ENCODE assay signal across 24 mouse cellular contexts in genomic region chr11:3495496-3495895, GRCm38 (mm10). TPM values are rescaled to one million over a fixed set of nuclear protein-coding genes. Genes with fewer than 3 reads are reported as not detected.
DNase-seq lines count a peak whose midpoint lies in the region; ATAC-seq and TF ChIP-seq lines count a peak whose summit lies in the region.
"Had no signal": no experiment of that assay in that cellular context is flagged by ENCODE, and none has a peak within 500 bp of the region (broad histone marks: within the 10 kb centered on the region; RNA-seq: fewer than 3 reads in every experiment).

No protein-coding gene starts in this region.

- no peak for TF ChIP-seq POLR2A in heart, adult 2 months (IDR thresholded peaks at IDR 0.05; ENCODE audit: insufficient read depth, low read depth, low read length)
- TF ChIP-seq POLR2A in testis, adult 2 months (IDR thresholded peaks at IDR 0.05; ENCODE audit: control insufficient read depth, low read depth, low read length), result no peak

- H3K4me2 ChIP-seq in heart, embryonic 14.5 days (ENCODE audit: low read length), result no peak overlapping the region
- H3K4me2 ChIP-seq: forebrain, embryonic 13.5 days; heart, embryonic 13.5 days; hindbrain, embryonic 12.5 days; hindbrain, embryonic 15.5 days had no signal

- no peaks in the 10 kb centered on the region for H3K79me2 ChIP-seq in heart, adult 2 months (replicated peaks; ENCODE audit: control insufficient read depth, insufficient read depth, low read length)

- no peak for TF ChIP-seq EP300 in heart, adult 2 months (IDR thresholded peaks at IDR 0.05; ENCODE audit: insufficient read depth, low read depth, low read length)

- no peaks in the 10 kb centered on the region for H3K9me3 ChIP-seq in heart, embryonic 14.5 days (ENCODE audit: control insufficient read depth, low read length)
- H3K9me3 ChIP-seq: forebrain, embryonic 10.5 days; forebrain, embryonic 13.5 days; G1E; heart, embryonic 13.5 days; hindbrain, embryonic 12.5 days; hindbrain, embryonic 15.5 days had no signal

- H3K27ac ChIP-seq in heart, embryonic 14.5 days (replicated peaks in 1 of 2; ENCODE audit: control insufficient read depth in 1 of 2, insufficient read depth in 1 of 2, low read depth in 2 of 2, low read length in 2 of 2), result no peak overlapping the region
- no peak overlapping the region for H3K27ac ChIP-seq in heart, adult 2 months
- H3K27ac ChIP-seq in testis, adult 2 months (ENCODE audit: control insufficient read depth, insufficient read depth, low read depth, low read length), result no peak overlapping the region
- H3K27ac ChIP-seq: forebrain, embryonic 13.5 days; heart, embryonic 13.5 days; hindbrain, embryonic 12.5 days; hindbrain, embryonic 15.5 days had no signal

- 77% methylated on average over 14 of the region's 14 CpGs for WGBS in heart, embryonic 14.5 days
- WGBS in heart, adult 2 months, result 66% methylated on average over 14 of the region's 14 CpGs

- no peaks in the 10 kb centered on the region for H3K27me3 ChIP-seq in heart, embryonic 14.5 days (ENCODE audit: control insufficient read depth, insufficient read depth, low read length)
- no peaks in the 10 kb centered on the region for H3K27me3 ChIP-seq in heart, adult 2 months (ENCODE audit: control insufficient read depth, insufficient read depth, low read length)
- H3K27me3 ChIP-seq in testis, adult 2 months (ENCODE audit: control insufficient read depth, insufficient read depth, low read length), result no peaks in the 10 kb centered on the region
- H3K27me3 ChIP-seq: forebrain, embryonic 13.5 days; heart, embryonic 13.5 days; hindbrain, embryonic 12.5 days; hindbrain, embryonic 15.5 days; Patski had no signal

- H3K9ac ChIP-seq in heart, embryonic 14.5 days (ENCODE audit: low read length), result no peak overlapping the region
- H3K9ac ChIP-seq in heart, adult 2 months (ENCODE audit: low read depth, low read length), result no peak overlapping the region
- H3K9ac ChIP-seq: forebrain, embryonic 13.5 days; heart, embryonic 13.5 days; hindbrain, embryonic 12.5 days; hindbrain, embryonic 15.5 days had no signal

- peaks cover 0 to 2% of the 10 kb centered on the region in 2 experiments; a peak in 1 of 4 replicates for H3K4me1 ChIP-seq in heart, embryonic 14.5 days (ENCODE audit: control insufficient read depth in 2 of 2, insufficient read depth in 2 of 2, low read length in 2 of 2)
- H3K4me1 ChIP-seq in heart, adult 2 months (ENCODE audit: control insufficient read depth, insufficient read depth, low read length), result no peaks in the 10 kb centered on the region; the same call in 1 of the 2 replicates
- peaks cover 6% of the 10 kb centered on the region for H3K4me1 ChIP-seq in testis, adult 2 months (ENCODE audit: control insufficient read depth, insufficient read depth, low read length)
- H3K4me1 ChIP-seq: forebrain, embryonic 13.5 days; hindbrain, embryonic 12.5 days; hindbrain, embryonic 15.5 days had no signal

- DNase-seq in heart, adult 2 months, result no peak
- DNase-seq in testis, postnatal 14 days (ENCODE audit: low spot score), result no peak
- DNase-seq in kidney, postnatal 4 days, result no peak
- DNase-seq: adrenal gland, postnatal 10 days; adrenal gland, postnatal 36 days; cerebellum, postnatal 36 days; gastrocnemius, postnatal 10 days; gastrocnemius, postnatal 36 days; heart, adult 11 months; heart, postnatal 36 days had no signal

- H3K4me3 ChIP-seq in heart, embryonic 14.5 days (ENCODE audit: control insufficient read depth in 1 of 2, insufficient read depth in 1 of 2, low read depth in 1 of 2, low read length in 2 of 2), result no peak overlapping the region
- no peak overlapping the region for H3K4me3 ChIP-seq in heart, adult 2 months
- peak overlapping the region; percentile 31 for H3K4me3 ChIP-seq in testis, adult 2 months (ENCODE audit: control insufficient read depth, low read depth, low read length)
- H3K4me3 ChIP-seq: forebrain, embryonic 10.5 days; forebrain, embryonic 13.5 days; heart, embryonic 13.5 days; hindbrain, embryonic 12.5 days; hindbrain, embryonic 15.5 days had no signal

- intact Hi-C loops in heart, adult 2 months (cut with DNase I), result no loop called here

- H3K36me3 ChIP-seq in heart, embryonic 14.5 days (ENCODE audit: control insufficient read depth, insufficient read depth, low read length), result peaks cover 10% of the 10 kb centered on the region
- H3K36me3 ChIP-seq in heart, adult 2 months (ENCODE audit: control insufficient read depth, insufficient read depth, low read length), result no peaks in the 10 kb centered on the region
- no peaks in the 10 kb centered on the region for H3K36me3 ChIP-seq in testis, adult 2 months (ENCODE audit: control insufficient read depth, insufficient read depth, low read length)
- H3K36me3 ChIP-seq: forebrain, embryonic 10.5 days; G1E; hindbrain, embryonic 12.5 days; hindbrain, embryonic 15.5 days had no signal

- peak; percentile 11; the same call in 1 of the 2 replicates for ATAC-seq in heart, embryonic 14.5 days (ENCODE audit: insufficient number of reproducible peaks, insufficient read depth, low FRiP score, low read depth)
- peak; percentile 70 for ATAC-seq in granulocyte monocyte progenitor cell, adult 5-6 weeks (replicated peaks; ENCODE audit: poor library complexity, severe bottlenecking)
- ATAC-seq in megakaryocyte progenitor cell, adult 5-6 weeks (replicated peaks; ENCODE audit: poor library complexity), result peak; percentile 65
- no peak for ATAC-seq in CD4-positive, CD25-positive, alpha-beta regulatory T cell, adult 4 months
- ATAC-seq: forebrain, embryonic 13.5 days; forebrain, embryonic 16.5 days had no signal

- TF ChIP-seq CTCF in heart, adult 2 months (IDR thresholded peaks at IDR 0.05), result no peak
- TF ChIP-seq CTCF in testis, adult 2 months (IDR thresholded peaks at IDR 0.05; ENCODE audit: control insufficient read depth, insufficient read depth, insufficient replicate concordance, low read depth, low read length), result no peak

RNA-seq across cellular contexts. Expression of gene Pla2g3, which starts 7.4 kb away (rescaled TPM):
- polyA plus RNA-seq in heart, embryonic 14.5 days (2014; fragmentation: Nextera tagmentation; extraction: Ambion mirVana), result 0.20 and 0.34 TPM in 2 replicates
- under 1 TPM in 1 of 2 experiments, not detected in 1; 0.09 TPM for total RNA-seq in heart, adult 2 months (2021)
- polyA plus RNA-seq in heart, adult 2 months (2012; rRNA removed), result 0.23 and 0.25 TPM in 2 replicates
- 2.6 and 2.8 TPM in 2 replicates for polyA plus RNA-seq in testis, adult 2 months (2012; rRNA removed)
- total RNA-seq in granulocyte monocyte progenitor cell, adult 5-6 weeks (2014; fragmentation: Nextera tagmentation), result 0.26 TPM in 1 of 2 replicates, not detected in the other
- total RNA-seq in granulocyte monocyte progenitor cell, adult 5-6 weeks (2017), result not detected in 2 replicates
- total RNA-seq in megakaryocyte progenitor cell, adult 5-6 weeks (2015), result not detected in 2 replicates
- 0.10 TPM in 1 of 2 replicates, not detected in the other for total RNA-seq in megakaryocyte progenitor cell, adult 5-6 weeks (2017)
- polyA plus RNA-seq in CD4-positive, CD25-positive, alpha-beta regulatory T cell, adult 4 months (2017; shearing (Covaris generic)), result under 1 TPM in 1 of 2 experiments, not detected in 1; 0.20 TPM
- total RNA-seq: gastrocnemius, adult 18-20 months; heart, postnatal 36 days had no signal
- polyA plus RNA-seq: G1E had no signal

RNA-seq across cellular contexts. Expression of gene Inpp5j, which starts 9.1 kb away (rescaled TPM):
- 8.1 and 8.2 TPM in 2 replicates for polyA plus RNA-seq in heart, embryonic 14.5 days (2014; fragmentation: Nextera tagmentation; extraction: Ambion mirVana)
- 10 to 100 TPM; 23.4 to 23.6 TPM for total RNA-seq in heart, adult 2 months (2021)
- 20.1 and 22.2 TPM in 2 replicates for polyA plus RNA-seq in heart, adult 2 months (2012; rRNA removed)
- polyA plus RNA-seq in testis, adult 2 months (2012; rRNA removed), result 3.8 and 4.7 TPM in 2 replicates
- total RNA-seq in granulocyte monocyte progenitor cell, adult 5-6 weeks (2014; fragmentation: Nextera tagmentation), result 0.94 and 1.1 TPM in 2 replicates
- total RNA-seq in granulocyte monocyte progenitor cell, adult 5-6 weeks (2017), result 0.09 and 0.57 TPM in 2 replicates
- total RNA-seq in megakaryocyte progenitor cell, adult 5-6 weeks (2015), result 1.3 and 1.5 TPM in 2 replicates
- 0.17 and 0.21 TPM in 2 replicates for total RNA-seq in megakaryocyte progenitor cell, adult 5-6 weeks (2017)
- under 1 TPM in 1 of 2 experiments, not detected in 1; 0.13 TPM for polyA plus RNA-seq in CD4-positive, CD25-positive, alpha-beta regulatory T cell, adult 4 months (2017; shearing (Covaris generic))
- polyA plus RNA-seq: G1E had no signal

RNA-seq across cellular contexts. Expression of gene Selenom, which starts 19.0 kb away (rescaled TPM):
- 148 and 151 TPM in 2 replicates for polyA plus RNA-seq in heart, embryonic 14.5 days (2014; fragmentation: Nextera tagmentation; extraction: Ambion mirVana)
- 10 to 100 TPM; 41.7 to 42.8 TPM for total RNA-seq in heart, adult 2 months (2021)
- polyA plus RNA-seq in heart, adult 2 months (2012; rRNA removed), result 67.8 and 78.3 TPM in 2 replicates
- polyA plus RNA-seq in testis, adult 2 months (2012; rRNA removed), result 13.8 and 19.2 TPM in 2 replicates
- 22.0 and 28.8 TPM in 2 replicates for total RNA-seq in granulocyte monocyte progenitor cell, adult 5-6 weeks (2014; fragmentation: Nextera tagmentation)
- 17.0 and 21.1 TPM in 2 replicates for total RNA-seq in granulocyte monocyte progenitor cell, adult 5-6 weeks (2017)
- total RNA-seq in megakaryocyte progenitor cell, adult 5-6 weeks (2015), result 17.8 and 17.9 TPM in 2 replicates
- total RNA-seq in megakaryocyte progenitor cell, adult 5-6 weeks (2017), result 11.8 and 23.4 TPM in 2 replicates
- 1 to 10 TPM; 7.6 to 8.9 TPM for polyA plus RNA-seq in CD4-positive, CD25-positive, alpha-beta regulatory T cell, adult 4 months (2017; shearing (Covaris generic))
- total RNA-seq: G1E had no signal
- polyA plus RNA-seq: G1E had no signal

RNA-seq across cellular contexts. Expression of gene Rnf185, which starts 43.3 kb away (rescaled TPM):
- 31.3 and 32.5 TPM in 2 replicates for polyA plus RNA-seq in heart, embryonic 14.5 days (2014; fragmentation: Nextera tagmentation; extraction: Ambion mirVana)
- total RNA-seq in heart, adult 2 months (2021), result 10 to 100 TPM; 19.9 to 21.6 TPM
- polyA plus RNA-seq in heart, adult 2 months (2012; rRNA removed), result 23.0 and 35.2 TPM in 2 replicates
- polyA plus RNA-seq in testis, adult 2 months (2012; rRNA removed), result 40.7 and 46.2 TPM in 2 replicates
- 12.6 and 14.1 TPM in 2 replicates for total RNA-seq in granulocyte monocyte progenitor cell, adult 5-6 weeks (2014; fragmentation: Nextera tagmentation)
- 10.0 and 11.9 TPM in 2 replicates for total RNA-seq in granulocyte monocyte progenitor cell, adult 5-6 weeks (2017)
- total RNA-seq in megakaryocyte progenitor cell, adult 5-6 weeks (2015), result 16.3 and 17.6 TPM in 2 replicates
- 8.8 and 15.3 TPM in 2 replicates for total RNA-seq in megakaryocyte progenitor cell, adult 5-6 weeks (2017)
- polyA plus RNA-seq in CD4-positive, CD25-positive, alpha-beta regulatory T cell, adult 4 months (2017; shearing (Covaris generic)), result 10 to 100 TPM; 26.6 to 29.4 TPM

RNA-seq across cellular contexts. Expression of gene Smtn, which starts 44.9 kb away (rescaled TPM):
- polyA plus RNA-seq in heart, embryonic 14.5 days (2014; fragmentation: Nextera tagmentation; extraction: Ambion mirVana), result 71.7 and 75.0 TPM in 2 replicates
- total RNA-seq in heart, adult 2 months (2021), result 100 to 1,000 TPM; 137 to 154 TPM
- 159 and 167 TPM in 2 replicates for polyA plus RNA-seq in heart, adult 2 months (2012; rRNA removed)
- polyA plus RNA-seq in testis, adult 2 months (2012; rRNA removed), result 4.4 and 6.9 TPM in 2 replicates
- total RNA-seq in granulocyte monocyte progenitor cell, adult 5-6 weeks (2014; fragmentation: Nextera tagmentation), result 7.5 and 10.5 TPM in 2 replicates
- total RNA-seq in granulocyte monocyte progenitor cell, adult 5-6 weeks (2017), result 7.0 and 8.3 TPM in 2 replicates
- 11.7 and 12.5 TPM in 2 replicates for total RNA-seq in megakaryocyte progenitor cell, adult 5-6 weeks (2015)
- 7.1 and 8.9 TPM in 2 replicates for total RNA-seq in megakaryocyte progenitor cell, adult 5-6 weeks (2017)
- polyA plus RNA-seq in CD4-positive, CD25-positive, alpha-beta regulatory T cell, adult 4 months (2017; shearing (Covaris generic)), result under 1 TPM; 0.16 to 0.65 TPM
- total RNA-seq: G1E had no signal
- polyA plus RNA-seq: G1E had no signal
